Comparison of ENCODE assay signal across 8 mouse cellular contexts in genomic region chr17:29006812-29007211, GRCm38 (mm10). TPM values are rescaled to one million over a fixed set of nuclear protein-coding genes. Genes with fewer than 3 reads are reported as not detected.
DNase-seq lines count a peak whose midpoint lies in the region; ATAC-seq and TF ChIP-seq lines count a peak whose summit lies in the region.

No protein-coding gene starts in this region.

- no peak for TF ChIP-seq POLR2A in spleen, adult 2 months (IDR thresholded peaks at IDR 0.05; ENCODE audit: low read depth, low read length)
- TF ChIP-seq POLR2A in myocyte (IDR thresholded peaks at IDR 0.05; ENCODE audit: insufficient read length, low read depth), result no peak

- peaks cover 13% of the 10 kb centered on the region for H3K4me1 ChIP-seq in spleen, adult 2 months (ENCODE audit: control insufficient read depth, insufficient read depth, insufficient read length)
- peaks cover 35% of the 10 kb centered on the region for H3K4me1 ChIP-seq in forebrain, embryonic 10.5 days
- H3K4me1 ChIP-seq in limb, embryonic 13.5 days, result peaks cover 29% of the 10 kb centered on the region

- no peak for DNase-seq in spleen, adult 2 months (ENCODE audit: low read depth in 1 of 2, low spot score in 2 of 2)
- DNase-seq in spleen, adult 18-20 months, result no peak
- no peak for DNase-seq in forebrain, embryonic 10.5 days (ENCODE audit: extremely low spot score, low spot score)
- DNase-seq in adrenal gland, postnatal 10 days, result no peak
- DNase-seq in thymus, postnatal 14 days, result no peak
- no peak for DNase-seq in ovary, postnatal 14 days (ENCODE audit: low spot score)

- no peaks in the 10 kb centered on the region for H3K27me3 ChIP-seq in spleen, adult 2 months (ENCODE audit: control insufficient read depth, insufficient read depth, low read length)
- no peaks in the 10 kb centered on the region for H3K27me3 ChIP-seq in forebrain, embryonic 10.5 days (ENCODE audit: poor library complexity, severe bottlenecking)
- H3K27me3 ChIP-seq in limb, embryonic 13.5 days, result no peaks in the 10 kb centered on the region
- H3K27me3 ChIP-seq in myocyte (ENCODE audit: control insufficient read depth, insufficient read depth, insufficient read length), result no peaks in the 10 kb centered on the region

- H3K79me2 ChIP-seq in myocyte (ENCODE audit: control insufficient read depth, insufficient read depth), result peaks cover 54% of the 10 kb centered on the region

- no peaks in the 10 kb centered on the region for H3K36me3 ChIP-seq in spleen, adult 2 months (ENCODE audit: control insufficient read depth, insufficient read depth, low read length)
- H3K36me3 ChIP-seq in forebrain, embryonic 10.5 days (replicated peaks), result peaks cover 31% of the 10 kb centered on the region
- no peaks in the 10 kb centered on the region for H3K36me3 ChIP-seq in limb, embryonic 13.5 days
- H3K36me3 ChIP-seq in myocyte (ENCODE audit: control insufficient read depth, insufficient read depth), result peaks cover 4% of the 10 kb centered on the region

- no peak for TF ChIP-seq CTCF in spleen, adult 2 months (IDR thresholded peaks at IDR 0.05; ENCODE audit: extremely low read depth, insufficient read depth, insufficient read length, insufficient replicate concordance)

- peak overlapping the region; percentile 97 for H3K9ac ChIP-seq in limb, embryonic 13.5 days

- peak overlapping the region; percentile 92 for H3K27ac ChIP-seq in spleen, adult 2 months (ENCODE audit: insufficient read depth, low read length)
- H3K27ac ChIP-seq in forebrain, embryonic 10.5 days, result peak overlapping the region; percentile 98
- H3K27ac ChIP-seq in limb, embryonic 13.5 days, result no peak overlapping the region; the same call in 1 of the 2 replicates

- no peak for ATAC-seq in limb, embryonic 13.5 days (ENCODE audit: low FRiP score, low read depth)

- H3K4me2 ChIP-seq in limb, embryonic 13.5 days (replicated peaks), result peak overlapping the region; percentile 84
- peak overlapping the region; percentile 86 for H3K4me2 ChIP-seq in myocyte (ENCODE audit: low read depth)

- WGBS in spleen, adult 2 months, result 4% methylated on average over 7 of the region's 7 CpGs
- WGBS in forebrain, embryonic 10.5 days, result 16% methylated on average over 7 of the region's 7 CpGs
- 7% methylated on average over 7 of the region's 7 CpGs for WGBS in limb, embryonic 13.5 days

- H3K9me3 ChIP-seq in forebrain, embryonic 10.5 days, result no peaks in the 10 kb centered on the region
- no peaks in the 10 kb centered on the region for H3K9me3 ChIP-seq in limb, embryonic 13.5 days

- H3ac ChIP-seq in myocyte (ENCODE audit: control insufficient read depth, insufficient read length), result peak overlapping the region; percentile 67

- peak overlapping the region; percentile 76 for H3K4me3 ChIP-seq in spleen, adult 2 months (ENCODE audit: extremely low read depth, insufficient read depth, insufficient read length)
- peak overlapping the region; percentile 83 for H3K4me3 ChIP-seq in forebrain, embryonic 10.5 days
- peak overlapping the region; percentile 99 for H3K4me3 ChIP-seq in limb, embryonic 13.5 days
- H3K4me3 ChIP-seq in myocyte, result peak overlapping the region; percentile 97

TF ChIP-seq in myocyte, 11 proteins besides CTCF, POLR2A, EP300 and RAD21:
- no peak for TF ChIP-seq USF1 (IDR thresholded peaks at IDR 0.05; ENCODE audit: low read depth)
- TF ChIP-seq MYOG (IDR thresholded peaks at IDR 0.05; ENCODE audit: control insufficient read depth in 1 of 3, insufficient read depth in 1 of 3, insufficient read length in 2 of 3, low read depth in 2 of 3), result no peak
- no peak for TF ChIP-seq REST (IDR thresholded peaks at IDR 0.05; ENCODE audit: insufficient read depth, insufficient read length)
- TF ChIP-seq MYOD1 (IDR thresholded peaks at IDR 0.05; ENCODE audit: control insufficient read depth in 1 of 3, insufficient read length in 2 of 3, low read depth in 2 of 3), result no peak
- no peak for TF ChIP-seq TCF3 (IDR thresholded peaks at IDR 0.05; ENCODE audit: insufficient read length, low read depth)
- no peak for TF ChIP-seq MAX (IDR thresholded peaks at IDR 0.05; ENCODE audit: low read depth)

RNA-seq across cellular contexts. Expression of gene Stk38, which starts 1.0 kb away (rescaled TPM):
- polyA plus RNA-seq in spleen, adult 2 months (2012; rRNA removed), result 119 and 149 TPM in 2 replicates
- polyA plus RNA-seq in forebrain, embryonic 10.5 days (2016; fragmentation: Nextera tagmentation; extraction: Ambion mirVana), result 117 and 119 TPM in 2 replicates
- 119 and 120 TPM in 2 replicates for polyA plus RNA-seq in limb, embryonic 13.5 days (2015; fragmentation: Nextera tagmentation; extraction: Ambion mirVana)
- polyA plus RNA-seq in myocyte (2012; fragmentation: generic; extraction: Trizol), result 28.3 TPM
- total RNA-seq in adrenal gland, postnatal 10 days (2021), result 10 to 100 TPM; 55.0 to 76.8 TPM

RNA-seq across cellular contexts. Expression of gene Srsf3, which starts 25.6 kb away (rescaled TPM):
- polyA plus RNA-seq in spleen, adult 2 months (2012; rRNA removed), result 189 and 210 TPM in 2 replicates
- 884 TPM in 2 replicates for polyA plus RNA-seq in forebrain, embryonic 10.5 days (2016; fragmentation: Nextera tagmentation; extraction: Ambion mirVana)
- polyA plus RNA-seq in limb, embryonic 13.5 days (2015; fragmentation: Nextera tagmentation; extraction: Ambion mirVana), result 694 and 714 TPM in 2 replicates
- 98.2 TPM for polyA plus RNA-seq in myocyte (2012; fragmentation: generic; extraction: Trizol)
- total RNA-seq in adrenal gland, postnatal 10 days (2021), result 100 to 1,000 TPM; 144 to 193 TPM

RNA-seq across cellular contexts. Expression of gene Kctd20, which starts 55.1 kb away (rescaled TPM):
- polyA plus RNA-seq in spleen, adult 2 months (2012; rRNA removed), result 27.4 and 58.3 TPM in 2 replicates
- polyA plus RNA-seq in forebrain, embryonic 10.5 days (2016; fragmentation: Nextera tagmentation; extraction: Ambion mirVana), result 111 and 113 TPM in 2 replicates
- 105 and 120 TPM in 2 replicates for polyA plus RNA-seq in limb, embryonic 13.5 days (2015; fragmentation: Nextera tagmentation; extraction: Ambion mirVana)
- 34.8 TPM for polyA plus RNA-seq in myocyte (2012; fragmentation: generic; extraction: Trizol)
- 10 to 100 TPM; 76.1 to 76.7 TPM for total RNA-seq in adrenal gland, postnatal 10 days (2021)
